In the genomic region with DNA sequence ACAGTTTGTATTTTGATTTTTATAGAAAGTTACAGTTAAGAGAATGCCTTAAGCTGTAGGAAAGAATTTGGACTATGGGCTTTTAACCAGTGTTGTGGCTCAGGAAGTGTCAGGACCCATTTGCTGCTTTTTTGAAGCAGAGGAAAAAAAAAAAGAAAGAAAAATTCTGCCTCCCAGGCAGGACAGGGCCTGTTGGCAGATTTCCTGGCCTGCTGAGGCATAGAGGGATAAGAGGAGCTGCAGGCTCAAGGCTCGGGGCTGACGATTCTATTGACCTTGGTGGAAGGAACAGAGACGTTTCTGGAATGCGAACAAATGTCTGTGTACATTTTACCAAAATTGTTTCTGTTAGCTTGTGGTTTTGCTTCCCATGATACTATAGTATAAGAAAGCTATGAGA, we compare ENCODE assay signal across 18 mouse cellular contexts.
DNase-seq lines count a peak whose midpoint lies in the region; ATAC-seq lines count a peak whose summit lies in the region.
"Had no signal": no experiment of that assay in that cellular context is flagged by ENCODE, and none has a peak within 500 bp of the region (broad histone marks: within the 10 kb centered on the region; RNA-seq: fewer than 3 reads in every experiment).

No protein-coding gene starts in this region.

- H3K4me2 ChIP-seq in kidney, embryonic 14.5 days (replicated peaks; ENCODE audit: low read depth, low read length), result no peak overlapping the region
- H3K4me2 ChIP-seq: liver, embryonic 12.5 days; neural tube, embryonic 13.5 days had no signal

- H3K4me1 ChIP-seq in kidney, embryonic 14.5 days (ENCODE audit: control insufficient read depth, insufficient read depth, low read length), result no peaks in the 10 kb centered on the region
- H3K4me1 ChIP-seq in midbrain, embryonic 10.5 days, result no peaks in the 10 kb centered on the region
- H3K4me1 ChIP-seq: liver, embryonic 12.5 days; neural tube, embryonic 13.5 days had no signal

- ATAC-seq in kidney, embryonic 14.5 days (ENCODE audit: low FRiP score, low TSS enrichment), result no peak
- ATAC-seq: forebrain, postnatal 0 days; liver, embryonic 12.5 days had no signal

- H3K27ac ChIP-seq in kidney, embryonic 14.5 days (ENCODE audit: low read depth, low read length), result no peak overlapping the region
- no peak overlapping the region for H3K27ac ChIP-seq in midbrain, embryonic 10.5 days (replicated peaks)
- H3K27ac ChIP-seq: liver, embryonic 12.5 days; neural tube, embryonic 13.5 days had no signal

- no peaks in the 10 kb centered on the region for H3K27me3 ChIP-seq in kidney, embryonic 14.5 days (ENCODE audit: control insufficient read depth, insufficient read depth, low read length)
- no peaks in the 10 kb centered on the region for H3K27me3 ChIP-seq in midbrain, embryonic 10.5 days (ENCODE audit: low read depth, poor library complexity, severe bottlenecking)
- H3K27me3 ChIP-seq: liver, embryonic 12.5 days; neural tube, embryonic 13.5 days had no signal

- peak; percentile 79 to 84 for DNase-seq in adrenal gland, adult (ENCODE audit: inconsistent age in 2 of 2, low spot score in 1 of 2)
- DNase-seq in adrenal gland, postnatal 4 days (ENCODE audit: low spot score in 2 of 2), result no peak
- DNase-seq in kidney, adult 8-10 months, result peak; percentile 43 to 57
- DNase-seq in adrenal gland, postnatal 10 days, result peak; percentile 68
- DNase-seq in kidney, postnatal 10 days, result peak; percentile 48
- no peak for DNase-seq in midbrain, embryonic 10.5 days (ENCODE audit: low spot score)
- no peak for DNase-seq in cerebellum, adult 8-10 months
- DNase-seq: cerebellum, adult 11-12 months; forebrain, postnatal 0 days; gastrocnemius, postnatal 25 days; layer of hippocampus, adult 9-11 months; lung, postnatal 4 days; right cerebral cortex, adult 18-20 months; spleen, adult 18-20 months had no signal

- H3K9ac ChIP-seq in kidney, embryonic 14.5 days (ENCODE audit: low read depth, low read length), result no peak overlapping the region
- H3K9ac ChIP-seq: forebrain, postnatal 0 days; liver, embryonic 12.5 days; neural tube, embryonic 13.5 days had no signal

- H3K9me3 ChIP-seq in kidney, embryonic 14.5 days (ENCODE audit: control insufficient read depth, low read length), result no peaks in the 10 kb centered on the region
- no peaks in the 10 kb centered on the region for H3K9me3 ChIP-seq in midbrain, embryonic 10.5 days (replicated peaks)
- H3K9me3 ChIP-seq: liver, embryonic 12.5 days; neural tube, embryonic 13.5 days had no signal

- no peak overlapping the region for H3K4me3 ChIP-seq in kidney, embryonic 14.5 days (ENCODE audit: low read length)
- H3K4me3 ChIP-seq in midbrain, embryonic 10.5 days, result no peak overlapping the region
- H3K4me3 ChIP-seq: erythroblast, embryonic 14.5 days; liver, embryonic 12.5 days; neural tube, embryonic 13.5 days had no signal

- peaks cover 42% of the 10 kb centered on the region for H3K36me3 ChIP-seq in kidney, embryonic 14.5 days (ENCODE audit: control insufficient read depth, insufficient read depth, low read length)
- H3K36me3 ChIP-seq in midbrain, embryonic 10.5 days, result peaks cover 82% of the 10 kb centered on the region

- WGBS in kidney, embryonic 14.5 days, result 94% methylated on average over 4 of the region's 4 CpGs
- 94% methylated on average over 4 of the region's 4 CpGs for WGBS in midbrain, embryonic 10.5 days

Comparison
In these comparisons a context has a peak if more than half of its experiments do, and no peak if none do; other contexts are left out.
1. DNase-seq: peak in adrenal gland, adult (2 of 2), kidney, adult 8-10 months (2 of 2), adrenal gland, postnatal 10 days (single experiment) and kidney, postnatal 10 days (single experiment); none in adrenal gland, postnatal 4 days (0 of 2), midbrain, embryonic 10.5 days (single experiment) and cerebellum, adult 8-10 months (single experiment).